Mouse (Mus musculus): ENCODE results near the gene Kcnq1. TPM values are rescaled to one million over a fixed set of nuclear protein-coding genes. Genes with fewer than 3 reads are reported as not detected.

Gene Kcnq1
- polyA plus RNA-seq, 1 experiment from 2014 or later = 0.87 TPM

DNA sequence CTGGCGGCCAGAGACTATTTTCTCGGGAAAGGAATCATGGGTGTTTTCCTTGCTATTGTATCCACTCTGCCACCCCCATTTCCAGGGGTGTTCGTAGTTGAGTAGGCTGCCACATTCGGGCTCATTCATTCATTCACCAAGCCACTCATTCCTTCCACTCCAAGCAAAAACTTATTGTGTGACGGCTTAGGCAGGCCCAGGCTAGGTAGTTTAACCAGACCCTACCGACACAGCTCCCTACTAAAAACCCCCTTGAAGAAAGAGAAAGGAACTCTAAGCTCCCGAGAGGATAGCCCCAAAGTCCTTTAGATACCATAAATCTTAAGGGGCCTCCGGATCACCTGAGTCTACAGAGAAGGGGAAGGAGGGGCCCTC is 338.4 kb downstream of the Kcnq1 start:
- Histone ChIP-seq H3K36me3 (no peaks in the 10 kb centered on the region), H3K27ac (no peak overlapping the region), H3K27me3 (peaks cover 54% of the 10 kb centered on the region), H3K4me2 (replicated peaks) (peak overlapping the region; percentile 76), H3K4me3 (peak overlapping the region; percentile 43), H3K9me3 (no peaks in the 10 kb centered on the region), H3K9ac (no peak overlapping the region), H3K4me1 (peaks cover 29% of the 10 kb centered on the region)
- 40% methylated on average over 8 of the region's 8 CpGs for WGBS
- ATAC-seq (ENCODE audit: low FRiP score, low read depth) = no peak

- Histone ChIP-seq H3K4me1 (peaks cover 29% of the 10 kb centered on the region), H3K36me3 (no peaks in the 10 kb centered on the region), H3K9ac (peak overlapping the region; percentile 72), H3K27me3 (peaks cover 54% of the 10 kb centered on the region), H3K9me3 (no peaks in the 10 kb centered on the region), H3K4me3 (peak overlapping the region; percentile 43), H3K4me2 (replicated peaks) (peak overlapping the region; percentile 76), H3K27ac (no peak overlapping the region)
- ATAC-seq (ENCODE audit: low FRiP score, low read depth) = peak; percentile 17; the same call in 1 of the 2 replicates
- WGBS = 2% methylated on average over 55 of the region's 55 CpGs
Observed at GRCm38 (mm10) chr7:143444955-143445648, 338.9 kb downstream of the Kcnq1 start.

DNA sequence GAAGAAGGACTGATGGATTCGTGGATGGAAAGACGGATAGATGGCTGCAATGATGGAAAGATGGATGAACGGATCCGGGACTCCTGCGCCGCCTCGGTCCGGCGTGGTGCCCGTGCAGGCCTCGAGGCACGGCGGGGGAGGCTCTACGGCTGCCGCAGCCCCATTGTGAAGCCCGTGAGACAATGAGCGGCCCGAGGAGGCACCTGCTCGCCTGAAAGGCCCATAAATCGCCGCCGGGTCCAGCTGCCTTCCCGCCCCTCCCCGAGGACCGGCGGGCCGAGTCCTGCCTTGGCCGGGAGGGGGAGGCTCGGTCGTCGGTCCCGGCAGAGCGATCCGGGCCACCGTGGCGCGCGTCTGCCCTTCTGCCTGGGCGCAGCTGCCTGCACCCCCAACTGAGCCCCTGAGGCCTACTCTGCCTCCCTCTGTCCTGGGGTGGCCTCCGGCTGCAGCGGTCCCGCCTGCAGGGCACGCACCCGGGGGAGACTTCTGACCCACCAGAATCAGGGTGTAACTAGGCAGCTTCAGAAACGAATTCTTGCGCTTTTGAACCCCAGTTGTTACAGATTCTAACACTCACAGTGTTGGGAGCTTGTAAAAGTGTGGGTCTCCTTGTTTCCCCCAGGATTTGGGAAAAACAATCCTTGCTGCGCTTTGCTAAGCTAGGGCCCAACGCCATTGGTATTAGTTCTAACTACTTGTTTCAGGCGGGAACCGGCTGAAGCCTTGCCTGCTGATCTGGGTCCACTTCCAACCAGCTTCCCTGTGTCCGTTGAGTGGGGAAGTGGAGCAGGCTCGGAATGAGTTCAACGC is 339.7 kb downstream of the Kcnq1 start:
- Histone ChIP-seq H3K27ac (peak overlapping the region; percentile 34), H3K27me3 (peaks cover 54% of the 10 kb centered on the region), H3K4me3 (peak overlapping the region; percentile 43), H3K4me2 (replicated peaks) (peak overlapping the region; percentile 76), H3K9ac (peak overlapping the region; percentile 72), H3K9me3 (no peaks in the 10 kb centered on the region), H3K4me1 (peaks cover 29% of the 10 kb centered on the region), H3K36me3 (no peaks in the 10 kb centered on the region)
- peak; percentile 25; the same call in 1 of the 2 replicates for ATAC-seq (ENCODE audit: low FRiP score, low read depth)
- WGBS = 5% methylated on average over 43 of the region's 53 CpGs

DNA sequence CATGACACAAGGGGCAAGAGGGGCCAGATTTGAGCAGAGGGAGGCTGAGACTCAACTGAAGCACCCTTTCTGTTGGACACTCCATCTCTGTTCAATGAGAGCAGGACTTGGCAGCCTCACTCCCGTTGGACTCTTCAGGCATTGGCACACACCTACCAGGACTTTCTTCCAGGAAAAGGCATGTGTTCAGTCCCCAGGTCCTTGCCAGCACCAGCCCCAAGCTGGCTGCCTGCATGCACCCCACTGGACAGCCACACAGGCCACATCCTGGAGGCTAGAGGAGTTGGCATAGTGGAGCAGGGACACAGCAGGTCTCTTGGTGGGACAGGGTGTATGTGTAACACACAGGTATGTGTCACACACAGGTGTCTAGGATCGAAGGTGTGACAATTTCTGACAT is 341.0 kb downstream of the Kcnq1 start:
- no peaks in the 10 kb centered on the region for H3K36me3 ChIP-seq
- no peak for ATAC-seq (ENCODE audit: low FRiP score, low read depth)
- 81% methylated on average over 2 of the region's 2 CpGs for WGBS
- peaks cover 54% of the 10 kb centered on the region for H3K27me3 ChIP-seq
- peaks cover 29% of the 10 kb centered on the region for H3K4me1 ChIP-seq
- H3K27ac ChIP-seq = no peak overlapping the region
- no peak overlapping the region for H3K4me2 ChIP-seq (replicated peaks)
- no peak overlapping the region for H3K9ac ChIP-seq
- H3K9me3 ChIP-seq = no peaks in the 10 kb centered on the region
- no peak overlapping the region for H3K4me3 ChIP-seq

GRCm38 (mm10) chr7:143458963-143459331 is 352.8 kb downstream of the Kcnq1 start:
- H3K9ac ChIP-seq = peak overlapping the region; percentile 89
- 17% methylated on average over 38 of the region's 38 CpGs for WGBS
- H3K27ac ChIP-seq = peak overlapping the region; percentile 92
- peak overlapping the region; percentile 68 for H3K4me3 ChIP-seq
- ATAC-seq (ENCODE audit: low FRiP score, low read depth) = no peak
- H3K4me2 ChIP-seq (replicated peaks) = peak overlapping the region; percentile 66
- H3K27me3 ChIP-seq = peaks cover 2% of the 10 kb centered on the region; the same call in 1 of the 2 replicates
- peaks cover 28% of the 10 kb centered on the region for H3K9me3 ChIP-seq
- peaks cover 25% of the 10 kb centered on the region for H3K4me1 ChIP-seq
- peaks cover 19% of the 10 kb centered on the region for H3K36me3 ChIP-seq

- H3K27me3 ChIP-seq = peaks cover 2% of the 10 kb centered on the region; the same call in 1 of the 2 replicates
- H3K4me1 ChIP-seq = peaks cover 31% of the 10 kb centered on the region
- peaks cover 28% of the 10 kb centered on the region for H3K9me3 ChIP-seq
- H3K27ac ChIP-seq = peak overlapping the region; percentile 92
- H3K4me2 ChIP-seq (replicated peaks) = peak overlapping the region; percentile 66
- no peak for ATAC-seq (ENCODE audit: low FRiP score, low read depth)
- peaks cover 19% of the 10 kb centered on the region for H3K36me3 ChIP-seq
- 34% methylated on average over 100 of the region's 100 CpGs for WGBS
- H3K4me3 ChIP-seq = peak overlapping the region; percentile 68
- H3K9ac ChIP-seq = peak overlapping the region; percentile 89
Observed at GRCm38 (mm10) chr7:143459332-143460211, 353.4 kb downstream of the Kcnq1 start.

DNA sequence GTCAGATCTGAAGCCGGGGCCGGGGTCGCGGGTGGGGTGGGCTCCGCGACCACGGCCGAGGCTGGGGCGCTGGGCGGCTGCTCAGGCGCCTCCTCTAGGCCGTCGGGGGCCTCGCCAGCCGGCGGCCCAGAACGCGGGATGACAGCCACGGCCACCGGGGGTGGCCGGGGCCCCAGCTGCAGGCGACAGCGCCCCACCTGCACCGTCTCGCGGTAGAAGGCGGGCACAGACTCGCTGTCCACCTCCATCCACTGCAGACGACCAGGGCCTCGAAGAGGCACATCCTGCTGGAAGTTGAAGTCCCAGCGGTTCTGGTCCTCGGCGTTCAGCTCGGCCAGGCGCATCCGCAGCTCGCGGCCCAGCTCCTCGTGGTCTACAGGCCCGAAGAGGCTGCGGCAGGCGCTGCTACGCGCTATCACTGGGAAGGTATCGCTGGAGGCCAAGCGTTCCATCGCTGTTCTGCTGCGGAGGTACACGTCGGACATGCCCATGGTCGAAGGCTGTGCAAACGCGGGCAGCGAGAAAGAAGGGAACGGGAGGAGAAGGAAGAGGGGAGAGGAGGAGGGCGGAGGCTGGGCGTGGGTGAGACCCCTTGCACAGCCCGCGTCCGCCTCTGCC is 354.2 kb downstream of the Kcnq1 start:
- WGBS = 37% methylated on average over 60 of the region's 60 CpGs

DNA sequence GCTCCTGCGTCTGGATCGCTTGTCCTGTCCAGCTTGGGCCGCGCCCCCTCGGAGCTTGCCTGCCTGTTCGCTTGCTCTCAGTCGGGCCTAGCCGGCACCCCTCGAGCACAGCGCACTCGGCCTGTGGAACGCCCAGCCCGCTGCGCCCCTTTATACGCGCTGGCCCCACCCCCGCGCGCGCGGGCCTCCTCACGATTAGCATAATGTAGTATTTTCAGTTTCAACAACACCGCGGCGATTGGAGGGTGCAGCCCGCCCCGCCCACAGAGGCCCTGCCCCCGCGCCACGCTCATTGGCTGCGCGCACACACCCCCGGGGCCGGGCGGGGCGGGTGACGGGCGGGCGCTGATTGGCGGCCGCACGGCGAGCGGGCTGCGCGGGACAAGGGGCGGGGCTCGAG is 354.7 kb downstream of the Kcnq1 start, which contains the start of gene Cdkn1c:
Cdkn1c (minus strand) TSS at position 177 of the 400 bp plus-strand sequence.
- peaks cover 19% of the 10 kb centered on the region for H3K36me3 ChIP-seq
- H3K4me1 ChIP-seq = peaks cover 44% of the 10 kb centered on the region
- peaks cover 28% of the 10 kb centered on the region for H3K9me3 ChIP-seq
- peak within 1 kb of the TSS; percentile 92 for H3K27ac ChIP-seq
- H3K9ac ChIP-seq = peak within 1 kb of the TSS; percentile 89
- 31% methylated on average over 46 of the region's 48 CpGs for WGBS
- peak; percentile 88 for ATAC-seq (ENCODE audit: low FRiP score, low read depth)
- peak within 1 kb of the TSS; percentile 66 for H3K4me2 ChIP-seq (replicated peaks)
- peak within 1 kb of the TSS; percentile 68 for H3K4me3 ChIP-seq
- peaks cover 2% of the 10 kb centered on the region; the same call in 1 of the 2 replicates for H3K27me3 ChIP-seq

More for the DNA sequence above, 354.2 kb downstream of the Kcnq1 start:
- Histone ChIP-seq H3K36me3 (peaks cover 19% of the 10 kb centered on the region), H3K4me2 (replicated peaks) (peak overlapping the region; percentile 66), H3K9ac (peak overlapping the region; percentile 89), H3K27ac (peak overlapping the region; percentile 92), H3K4me1 (peaks cover 38% of the 10 kb centered on the region), H3K4me3 (peak overlapping the region; percentile 68), H3K9me3 (peaks cover 28% of the 10 kb centered on the region), H3K27me3 (peaks cover 2% of the 10 kb centered on the region; the same call in 1 of the 2 replicates)
- no peak for ATAC-seq (ENCODE audit: low FRiP score, low read depth)

GRCm38 (mm10) chr7:143461294-143461870 is 355.2 kb downstream of the Kcnq1 start:
- peak; percentile 4 for ATAC-seq (ENCODE audit: low FRiP score, low read depth)
- H3K4me2 ChIP-seq (replicated peaks) = peak overlapping the region; percentile 57
- peaks cover 49% of the 10 kb centered on the region for H3K4me1 ChIP-seq
- H3K27ac ChIP-seq = peak overlapping the region; percentile 83
- H3K36me3 ChIP-seq = peaks cover 19% of the 10 kb centered on the region
- WGBS = 34% methylated on average over 24 of the region's 32 CpGs
- H3K9me3 ChIP-seq = peaks cover 28% of the 10 kb centered on the region
- H3K27me3 ChIP-seq = peaks cover 2% of the 10 kb centered on the region; the same call in 1 of the 2 replicates
- 0 out of 2 replicates have a peak overlapping the region, but pooled peaks have one; percentile 35 for H3K9ac ChIP-seq
- H3K4me3 ChIP-seq = peak overlapping the region; percentile 33

- Histone ChIP-seq H3K27ac (peak overlapping the region; percentile 83), H3K4me1 (peaks cover 52% of the 10 kb centered on the region), H3K9me3 (peaks cover 28% of the 10 kb centered on the region), H3K27me3 (peaks cover 2% of the 10 kb centered on the region; the same call in 1 of the 2 replicates), H3K4me2 (replicated peaks) (peak overlapping the region; percentile 57), H3K9ac (no peak overlapping the region), H3K36me3 (peaks cover 19% of the 10 kb centered on the region), H3K4me3 (0 out of 2 replicates have a peak overlapping the region, but pooled peaks have one; percentile 33)
- 38% methylated on average over 11 of the region's 11 CpGs for WGBS
- ATAC-seq (ENCODE audit: low FRiP score, low read depth) = no peak
Observed at GRCm38 (mm10) chr7:143461920-143462319, 355.8 kb downstream of the Kcnq1 start.

Data from limb, embryonic 13.5 days (tissue).